Mouse (Mus musculus) urinary bladder, adult 2 months (tissue): ENCODE measurements around the gene Pex7. TPM values are rescaled to one million over a fixed set of nuclear protein-coding genes. Genes with fewer than 3 reads are reported as not detected.

ENCODE experiments used
- DNase-seq: peaks from one replicate; pipeline ENCODE4 v3.0.0; 2022; ENCODE audit warnings: low spot score
- polyA plus RNA-seq: library from polyadenylated mRNA; depleted of rRNA; stranded (reverse); fragments of >200 nt; gene quantifications from 2 replicates; pipeline ENCODE4 v1.2.3, GENCODE M21; 2012; rRNA removed

Gene Pex7
- polyA plus RNA-seq, result 29.6 and 38.2 TPM in 2 replicates

DNA sequence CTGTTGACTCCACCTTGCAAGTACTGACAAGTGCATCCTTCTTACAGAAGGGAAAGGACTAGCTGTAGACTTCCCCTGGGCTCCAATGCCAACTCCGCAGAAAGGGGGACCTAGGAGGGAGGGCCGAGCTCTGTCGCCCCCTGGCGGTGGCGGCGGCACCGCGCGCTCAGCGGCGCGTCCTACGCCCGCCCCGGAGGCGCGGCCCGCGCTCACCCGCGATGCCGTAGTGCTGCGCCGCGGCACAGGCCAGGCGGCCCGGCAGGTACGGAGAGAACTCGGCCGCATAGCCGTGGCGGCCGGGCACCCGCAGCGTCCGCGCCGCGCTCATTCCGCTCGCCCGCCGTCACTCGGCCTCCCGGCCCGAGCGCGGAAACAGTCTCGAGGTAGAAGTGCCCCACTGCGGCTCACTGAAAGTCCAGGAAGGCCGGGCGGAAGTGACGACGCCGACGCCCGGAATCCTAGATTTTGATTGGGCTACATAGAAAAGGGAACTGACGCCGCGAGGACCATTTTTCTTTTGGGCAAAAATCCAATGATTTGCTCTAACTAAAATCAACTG is at the start of gene Pex7:
Gene Pex7 (minus strand): TSS at position 444 of the 559 bp plus-strand sequence.
- peak; percentile 94 for DNase-seq

DNA sequence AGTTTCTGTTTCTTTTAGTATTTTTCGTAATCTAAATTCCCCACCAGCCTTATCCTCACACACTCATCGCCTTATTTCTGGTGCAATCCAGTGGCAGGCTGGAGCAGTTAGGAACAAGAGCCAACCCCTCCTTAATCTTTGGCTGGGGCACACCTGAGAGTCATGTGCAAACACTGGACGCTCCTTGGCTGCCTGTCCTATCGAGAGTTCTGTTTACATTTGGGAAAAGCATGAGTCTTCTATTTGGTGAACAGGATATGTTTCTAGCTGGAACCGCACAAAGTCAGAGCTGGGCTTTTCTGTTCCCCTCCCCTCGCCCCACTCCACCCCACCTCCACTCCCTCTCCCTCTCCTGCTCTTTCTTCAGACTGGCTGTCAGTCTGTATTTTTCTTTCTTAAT is 49.3 kb upstream of the Pex7 start:
- no peak for DNase-seq

GRCm38 (mm10) chr10:19955817-19956216 is 48.3 kb upstream of the Pex7 start:
- DNase-seq, result no peak

DNA sequence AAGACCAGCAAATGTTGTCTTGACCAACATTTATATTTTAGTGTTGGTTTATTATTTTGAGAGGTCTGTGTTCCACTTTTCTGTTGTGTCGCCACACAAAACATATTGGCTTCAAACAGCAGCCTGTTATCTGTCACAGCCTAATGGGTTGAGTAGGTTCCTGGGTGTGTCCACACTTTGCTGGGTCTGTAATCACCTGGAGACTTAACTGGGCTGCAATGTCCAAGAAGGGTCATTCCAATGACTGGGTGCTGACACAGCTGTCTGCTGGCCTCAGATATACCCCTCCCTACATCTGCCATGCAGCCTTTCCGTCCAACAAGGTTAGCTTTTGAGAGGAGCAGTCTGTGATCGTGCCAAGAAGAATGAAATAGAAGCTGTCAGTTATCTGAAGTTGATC is 47.1 kb upstream of the Pex7 start:
- no peak for DNase-seq

GRCm38 (mm10) chr10:19953032-19953761 is 45.7 kb upstream of the Pex7 start:
- DNase-seq, result no peak

DNA sequence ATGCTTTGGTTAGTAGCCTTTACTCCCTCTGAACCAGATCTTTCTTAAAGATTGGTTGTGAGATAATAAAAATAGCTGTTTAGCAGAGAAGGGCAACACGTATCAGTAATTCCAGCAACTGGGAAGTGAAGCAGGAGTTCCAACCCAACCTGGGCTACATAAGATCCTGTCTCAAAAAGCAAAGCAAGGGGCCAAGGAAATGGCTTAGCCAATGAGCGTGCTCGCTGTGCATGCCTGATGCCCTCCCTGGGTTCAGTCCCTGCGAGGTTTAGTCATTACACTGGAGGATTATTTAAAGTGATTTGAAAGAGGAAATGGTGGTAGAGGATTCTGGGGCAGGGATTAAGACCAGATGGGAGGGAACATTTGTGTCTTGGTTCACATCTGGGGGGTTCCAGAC is 41.6 kb upstream of the Pex7 start:
- no peak for DNase-seq

DNA sequence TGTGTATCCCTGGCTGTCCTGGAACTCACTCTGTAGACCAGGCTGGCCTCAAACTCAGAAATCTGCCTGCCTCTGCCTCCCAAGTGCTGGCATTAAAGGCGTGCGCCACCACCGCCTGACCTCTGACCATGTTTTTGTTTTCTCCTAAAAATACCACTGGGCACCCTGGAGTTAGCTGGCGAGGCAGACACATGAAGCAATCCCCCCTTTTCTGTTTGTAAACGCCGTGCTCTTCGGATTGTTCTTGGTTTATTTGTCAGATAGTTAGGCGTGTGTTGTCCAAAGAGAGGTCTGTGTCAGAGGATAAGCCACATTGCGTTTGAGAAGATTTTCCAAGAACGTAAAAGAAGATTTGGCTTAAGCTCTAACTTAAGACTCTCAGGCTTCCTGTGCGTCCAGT is 40.9 kb upstream of the Pex7 start:
- no peak for DNase-seq

DNA sequence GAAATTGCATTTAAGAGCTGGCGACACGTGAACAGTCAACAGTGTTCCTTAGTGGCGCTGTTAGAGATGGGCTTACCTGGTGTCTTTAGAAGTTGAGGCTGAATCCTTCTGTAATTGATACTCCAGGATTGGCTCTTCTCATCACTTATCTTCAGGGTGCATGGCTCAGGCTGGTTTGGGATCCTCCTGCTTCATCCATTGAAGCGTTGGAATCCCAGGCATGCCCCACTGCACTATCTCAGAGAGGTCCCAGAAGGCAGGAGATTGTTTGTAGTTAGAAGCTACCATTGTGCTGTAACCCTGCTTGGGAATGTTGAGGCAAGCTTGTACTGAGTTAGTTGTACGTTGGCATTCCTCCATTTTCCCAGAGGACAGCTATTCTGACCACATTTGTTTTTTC is 40.4 kb upstream of the Pex7 start:
- DNase-seq, result no peak

DNA sequence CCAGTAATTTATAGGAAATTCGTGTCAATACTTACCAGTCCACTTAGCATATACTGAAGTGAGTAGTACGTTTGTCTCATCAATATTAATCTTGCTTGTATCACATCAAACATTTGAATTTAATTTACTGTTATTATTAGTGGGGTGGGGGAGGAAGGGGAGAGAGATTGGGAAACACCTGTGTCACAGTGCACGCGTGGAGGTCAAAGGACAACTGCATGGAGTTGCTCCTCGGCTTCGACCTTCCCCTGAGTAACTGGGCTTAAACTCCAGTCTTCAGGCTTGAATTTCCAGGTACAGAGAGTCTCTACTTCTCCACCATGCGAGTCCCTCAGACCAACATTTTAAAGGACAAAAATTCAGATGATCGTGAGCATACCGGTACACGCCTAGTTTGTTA is 40.0 kb upstream of the Pex7 start:
- no peak for DNase-seq

DNA sequence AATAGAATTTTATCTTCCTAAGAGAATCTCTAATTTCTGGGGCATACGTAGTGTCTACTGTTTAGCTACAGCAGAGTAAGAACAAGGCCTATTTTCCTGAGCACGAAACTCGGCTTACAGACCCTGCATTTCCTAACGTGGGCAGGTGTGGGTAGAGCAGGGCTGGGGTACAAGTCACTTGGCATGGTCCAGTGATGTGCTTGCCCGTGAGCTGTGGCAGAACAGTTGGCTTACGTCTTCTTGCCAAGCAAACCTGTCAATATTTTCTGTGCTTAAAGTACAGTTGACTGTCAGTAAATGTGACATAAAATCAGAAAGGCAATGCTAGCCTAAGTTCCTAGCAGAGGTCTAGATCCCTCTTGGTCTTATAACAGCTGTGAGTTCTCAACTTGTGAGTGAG is 39.2 kb upstream of the Pex7 start:
- no peak for DNase-seq

- DNase-seq, result no peak
These were observed 38.2 kb upstream of the Pex7 start for GRCm38 (mm10) chr10:19945651-19946050.

DNA sequence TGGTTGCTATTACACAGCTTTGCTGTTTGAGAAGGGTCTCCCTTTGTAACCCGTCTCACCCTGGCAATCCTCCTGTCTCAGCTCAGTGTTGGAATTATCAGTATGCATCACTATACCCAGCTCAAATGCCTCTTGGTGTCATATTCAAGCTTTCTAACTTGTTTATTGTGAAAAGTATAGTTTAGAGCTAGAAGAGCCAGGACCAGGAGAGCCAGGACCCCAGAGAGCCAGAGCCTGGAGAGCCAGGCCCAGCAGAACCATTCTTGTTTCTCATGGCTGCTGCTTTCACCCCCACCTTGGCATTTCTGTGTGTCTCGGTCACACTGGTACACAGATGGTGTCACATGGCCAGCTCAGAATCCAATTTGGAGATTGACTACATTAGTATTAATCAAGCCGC is 35.1 kb upstream of the Pex7 start:
- no peak for DNase-seq

DNA sequence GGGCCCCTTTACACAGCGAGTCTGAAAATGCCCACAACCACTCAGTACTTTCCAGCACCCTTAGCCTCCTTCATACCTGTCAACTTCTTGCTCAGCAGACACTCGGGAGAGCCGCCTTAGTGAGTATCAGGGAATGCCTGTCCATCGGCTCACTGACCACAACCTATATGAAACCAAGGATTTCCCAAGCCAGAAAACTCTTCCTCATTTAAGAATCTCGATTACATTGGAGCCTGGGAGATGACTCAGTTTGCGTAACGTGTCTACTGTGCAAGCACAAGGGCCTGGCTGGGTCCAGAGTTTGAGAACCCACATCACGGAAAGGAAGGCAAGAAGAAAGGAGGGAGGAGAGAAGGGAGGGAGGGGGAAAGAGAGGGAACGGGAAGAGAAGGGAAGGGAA is 34.4 kb upstream of the Pex7 start:
- no peak for DNase-seq

GRCm38 (mm10) chr10:19941063-19941462 is 33.6 kb upstream of the Pex7 start:
- no peak for DNase-seq

GRCm38 (mm10) chr10:19940626-19941025 is 33.1 kb upstream of the Pex7 start:
- no peak for DNase-seq

- no peak for DNase-seq
These were observed 32.6 kb upstream of the Pex7 start for GRCm38 (mm10) chr10:19940127-19940526.

- DNase-seq, result peak; percentile 30
These were observed 31.8 kb upstream of the Pex7 start for GRCm38 (mm10) chr10:19939282-19939705.

DNA sequence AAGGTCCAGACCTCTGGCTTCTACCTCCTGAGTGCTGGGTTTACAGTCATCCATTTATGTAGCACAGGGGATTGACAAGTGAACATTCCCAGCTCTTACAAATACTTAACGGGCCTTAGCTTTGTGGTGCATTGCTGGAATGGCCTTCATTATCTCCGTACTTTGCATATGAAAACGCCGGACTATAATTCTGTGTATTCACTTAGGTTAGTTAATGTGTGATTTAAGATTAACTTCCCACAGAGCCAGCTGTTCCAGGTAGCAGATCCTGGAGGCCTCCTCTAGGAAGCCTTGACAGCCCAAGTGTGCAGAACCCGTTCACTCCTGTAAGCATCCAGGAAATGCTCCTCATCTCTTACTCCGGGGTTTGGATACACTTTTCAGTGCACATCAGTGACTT is 31.2 kb upstream of the Pex7 start:
- DNase-seq, result no peak

- DNase-seq, result no peak
These were observed 29.6 kb upstream of the Pex7 start for GRCm38 (mm10) chr10:19936961-19937708.

GRCm38 (mm10) chr10:19935821-19936367 is 28.4 kb upstream of the Pex7 start:
- no peak for DNase-seq

- DNase-seq, result no peak
These were observed 27.8 kb upstream of the Pex7 start for GRCm38 (mm10) chr10:19935295-19935623.

- DNase-seq, result no peak
These were observed 27.1 kb upstream of the Pex7 start, which contains the start of gene Map3k5 for GRCm38 (mm10) chr10:19934384-19935294. Gene Map3k5, plus strand, starts transcription at chr10:19934472.
